8 mouse cellular contexts compared by ENCODE assay signal in the genomic region with DNA sequence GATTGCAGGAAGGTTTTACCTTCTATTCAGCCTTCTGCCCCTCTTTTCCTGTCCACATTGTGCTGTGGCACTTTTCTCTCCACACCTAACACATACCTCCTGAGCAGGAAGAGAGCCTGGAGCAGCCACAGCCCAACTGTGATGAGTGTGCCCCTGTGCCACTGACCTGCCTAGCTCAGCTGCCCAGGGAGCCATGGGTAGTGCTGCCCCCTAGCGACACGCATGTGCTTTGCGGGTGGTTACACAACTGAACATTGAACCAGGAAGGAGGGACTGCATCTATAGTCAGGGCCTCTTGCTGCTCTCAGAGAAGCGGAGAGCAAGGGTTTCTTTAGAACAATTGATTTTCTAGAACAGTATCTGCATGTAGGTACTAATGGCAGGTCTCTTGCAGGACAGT. TPM values are rescaled to one million over a fixed set of nuclear protein-coding genes. Genes with fewer than 3 reads are reported as not detected.
A peak's percentile ranks its signal among the peaks of the same experiment; 100 is the strongest.
DNase-seq lines count a peak whose midpoint lies in the region; ATAC-seq and TF ChIP-seq lines count a peak whose summit lies in the region.

No protein-coding gene starts in this region.

- peak; percentile 98 for TF ChIP-seq CTCF in forebrain, postnatal 0 days (IDR thresholded peaks at IDR 0.05; ENCODE audit: low read depth)
- peak; percentile 96 for TF ChIP-seq CTCF in olfactory bulb, adult 2 months (IDR thresholded peaks at IDR 0.05; ENCODE audit: insufficient read depth, low read depth, low read length)
- TF ChIP-seq CTCF in thymus, adult 2 months (IDR thresholded peaks at IDR 0.05; ENCODE audit: borderline replicate concordance, control insufficient read depth, extremely low read depth, insufficient read depth, low read length, poor library complexity): peak; percentile 96

- no peak for ATAC-seq in forebrain, postnatal 0 days
- no peak for ATAC-seq in lung, embryonic 15.5 days (ENCODE audit: borderline replicate concordance, extremely low read depth, low FRiP score, low TSS enrichment)

- DNase-seq in ES-CJ7 (ENCODE audit: low read depth, low spot score): peak; percentile 82
- DNase-seq in cerebellum, adult 18-20 months: peak; percentile 89 to 93
- DNase-seq in forebrain, postnatal 0 days: peak; percentile 86
- DNase-seq in heart, postnatal 4 days: peak; percentile 91
- peak; percentile 79 to 86 for DNase-seq in layer of hippocampus, adult 8-10 months (ENCODE audit: low spot score in 2 of 2)
- DNase-seq in thymus, adult 2 months: peak; percentile 92

- H3K4me3 ChIP-seq in forebrain, postnatal 0 days (ENCODE audit: low read depth, low read length): peak overlapping the region; percentile 95
- H3K4me3 ChIP-seq in lung, embryonic 15.5 days: peak overlapping the region; percentile 66
- peak overlapping the region; percentile 93 for H3K4me3 ChIP-seq in olfactory bulb, adult 2 months (ENCODE audit: insufficient read depth, low read depth, low read length)
- peak overlapping the region; percentile 74 for H3K4me3 ChIP-seq in thymus, adult 2 months (ENCODE audit: control insufficient read depth, insufficient read depth, low read length)

- H3K36me3 ChIP-seq in forebrain, postnatal 0 days (ENCODE audit: insufficient read depth): peaks cover 29% of the 10 kb centered on the region
- H3K36me3 ChIP-seq in lung, embryonic 15.5 days: peaks cover 45% of the 10 kb centered on the region
- H3K36me3 ChIP-seq in thymus, adult 2 months (ENCODE audit: control insufficient read depth, insufficient read depth, low read length): peaks cover 45% of the 10 kb centered on the region

- under 1% methylated on average over 4 of the region's 4 CpGs for WGBS in forebrain, postnatal 0 days
- 3% methylated on average over 4 of the region's 4 CpGs for WGBS in lung, embryonic 15.5 days
- under 1% methylated on average over 4 of the region's 4 CpGs for WGBS in olfactory bulb, adult 2 months
- WGBS in thymus, adult 2 months: 2% methylated on average over 4 of the region's 4 CpGs

- peak overlapping the region; percentile 98 for H3K9ac ChIP-seq in forebrain, postnatal 0 days
- H3K9ac ChIP-seq in lung, embryonic 15.5 days: peak overlapping the region; percentile 65

- H3K4me1 ChIP-seq in forebrain, postnatal 0 days (ENCODE audit: insufficient read depth): peaks cover 33% of the 10 kb centered on the region
- peaks cover 69% of the 10 kb centered on the region for H3K4me1 ChIP-seq in lung, embryonic 15.5 days
- H3K4me1 ChIP-seq in olfactory bulb, adult 2 months (ENCODE audit: control insufficient read depth, insufficient read depth, low read length): peaks cover 29% of the 10 kb centered on the region
- H3K4me1 ChIP-seq in thymus, adult 2 months (replicated peaks; ENCODE audit: control insufficient read depth, insufficient read depth, low read length): peaks cover 54% of the 10 kb centered on the region

- no peaks in the 10 kb centered on the region for H3K9me3 ChIP-seq in forebrain, postnatal 0 days (ENCODE audit: low read length)
- no peaks in the 10 kb centered on the region for H3K9me3 ChIP-seq in lung, embryonic 15.5 days

- H3K4me2 ChIP-seq in forebrain, postnatal 0 days (ENCODE audit: low read depth): peak overlapping the region; percentile 98
- peak overlapping the region; percentile 90 for H3K4me2 ChIP-seq in lung, embryonic 15.5 days

- no peak for TF ChIP-seq POLR2A in olfactory bulb, adult 2 months (IDR thresholded peaks at IDR 0.05; ENCODE audit: insufficient read depth, low read depth, low read length)
- TF ChIP-seq POLR2A in thymus, adult 2 months (IDR thresholded peaks at IDR 0.05; ENCODE audit: control insufficient read depth, extremely low read depth, insufficient read depth, low read length, poor library complexity): no peak

- H3K27ac ChIP-seq in forebrain, postnatal 0 days (ENCODE audit: low read depth, low read length): no peak overlapping the region
- peak overlapping the region; percentile 97 for H3K27ac ChIP-seq in lung, embryonic 15.5 days
- 0 out of 2 replicates have a peak overlapping the region, but pooled peaks have one; percentile 1 for H3K27ac ChIP-seq in olfactory bulb, adult 2 months (ENCODE audit: insufficient read depth, low read depth, low read length)
- peak overlapping the region; percentile 48 for H3K27ac ChIP-seq in thymus, adult 2 months (ENCODE audit: control insufficient read depth, insufficient read depth, low read length)

- H3K27me3 ChIP-seq in forebrain, postnatal 0 days (ENCODE audit: insufficient read depth, low read length): no peaks in the 10 kb centered on the region
- no peaks in the 10 kb centered on the region for H3K27me3 ChIP-seq in lung, embryonic 15.5 days
- no peaks in the 10 kb centered on the region for H3K27me3 ChIP-seq in thymus, adult 2 months (ENCODE audit: control insufficient read depth, insufficient read depth, low read length)

RNA-seq across cellular contexts. Expression of gene Scd2, which starts 2.3 kb away (rescaled TPM):
- total RNA-seq in forebrain, postnatal 0 days (2014; rRNA removed): 540 and 696 TPM in 2 replicates
- 162 and 210 TPM in 2 replicates for polyA plus RNA-seq in forebrain, postnatal 0 days (2015; fragmentation: Nextera tagmentation; extraction: Ambion mirVana)
- total RNA-seq in heart, postnatal 4 days (2021): 10 to 100 TPM; 78.1 to 82.1 TPM
- total RNA-seq in layer of hippocampus, adult 8-10 months (2022): 100 to 1,000 TPM; 662 to 773 (median 703) TPM
- 210 and 224 TPM in 2 replicates for polyA plus RNA-seq in lung, embryonic 15.5 days (2015; fragmentation: Nextera tagmentation; extraction: Ambion mirVana)
- 299 and 337 TPM in 2 replicates for polyA plus RNA-seq in olfactory bulb, adult 2 months (2012; ENCODE audit: insufficient read depth, insufficient read length, low replicate concordance, missing spikeins)
- polyA plus RNA-seq in thymus, adult 2 months (2012; rRNA removed): 261 and 320 TPM in 2 replicates

RNA-seq across cellular contexts. Expression of gene Scd4, which starts 37.2 kb away (rescaled TPM):
- 0.23 and 0.43 TPM in 2 replicates for total RNA-seq in forebrain, postnatal 0 days (2014; rRNA removed)
- polyA plus RNA-seq in forebrain, postnatal 0 days (2015; fragmentation: Nextera tagmentation; extraction: Ambion mirVana): 0.11 and 0.25 TPM in 2 replicates
- total RNA-seq in heart, postnatal 4 days (2021): 10 to 100 TPM; 47.7 to 52.4 TPM
- 1 to 10 TPM; 2.3 to 3.0 (median 2.7) TPM for total RNA-seq in layer of hippocampus, adult 8-10 months (2022)
- polyA plus RNA-seq in lung, embryonic 15.5 days (2015; fragmentation: Nextera tagmentation; extraction: Ambion mirVana): 0.15 and 0.35 TPM in 2 replicates
- not detected in 2 replicates for polyA plus RNA-seq in olfactory bulb, adult 2 months (2012; ENCODE audit: insufficient read depth, insufficient read length, low replicate concordance, missing spikeins)
- polyA plus RNA-seq in thymus, adult 2 months (2012; rRNA removed): 2.2 and 2.7 TPM in 2 replicates
